Mouse (Mus musculus) kidney, postnatal 0 days (tissue): ENCODE results near the gene Copg2. TPM values are rescaled to one million over a fixed set of nuclear protein-coding genes. Genes with fewer than 3 reads are reported as not detected.
A peak's percentile ranks its signal among the peaks of the same experiment; 100 is the strongest.
"Not testable (repeated sequence)": the region's sequence is repeated elsewhere in the genome, so short reads cannot be mapped to it uniquely, and the experiment has no call there.

ENCODE experiments used
- ATAC-seq: fragments of 200-750 bp; cut with Nextera tagmentation; replicated peaks from 2 replicates; pipeline ENCODE4 v1.8.0; 2017; ENCODE audit warnings: low read depth, moderate number of reproducible peaks, moderate TSS enrichment, moderate library complexity; ENCODE audit not compliant: low FRiP score
- DNase-seq: peaks from one replicate; pipeline ENCODE4 v3.0.0-alpha.2; 2016; ENCODE audit warnings: low spot score
- H3K27ac ChIP-seq: fragments of 300-500 bp; sonication (generic); 2 replicates; pipeline ENCODE4 v1.5.1; 2014; ENCODE audit warnings: mild to moderate bottlenecking
- H3K27me3 ChIP-seq: fragments of 300-500 bp; sonication (generic); 2 replicates; pipeline ENCODE4 v1.6.1; 2014; ENCODE audit warnings: low read length, mixed read lengths; ENCODE audit not compliant: insufficient read depth
- H3K36me3 ChIP-seq: fragments of 300-500 bp; sonication (generic); 2 replicates; pipeline ENCODE4 v1.6.1; 2014; ENCODE audit warnings: low read length, mixed read lengths; ENCODE audit not compliant: insufficient read depth
- H3K4me1 ChIP-seq: fragments of 300-500 bp; sonication (generic); replicated peaks from 2 replicates; pipeline ENCODE4 v1.6.1; 2014; ENCODE audit warnings: antibody characterized with exemption, low read length, mixed read lengths; ENCODE audit not compliant: insufficient read depth
- H3K4me2 ChIP-seq: fragments of 300-500 bp; sonication (generic); 2 replicates; pipeline ENCODE4 v1.6.1; 2014; ENCODE audit warnings: mild to moderate bottlenecking, low read length, moderate library complexity, mixed read lengths
- H3K4me3 ChIP-seq: fragments of 300-500 bp; sonication (generic); replicated peaks from 2 replicates; pipeline ENCODE4 v1.5.1; 2014; ENCODE audit warnings: low read depth, low read length
- H3K9ac ChIP-seq: fragments of 300-500 bp; sonication (generic); 2 replicates; pipeline ENCODE4 v1.6.1; 2014; ENCODE audit warnings: low read depth, low read length
- H3K9me3 ChIP-seq: fragments of 300-500 bp; sonication (generic); replicated peaks from 2 replicates; pipeline ENCODE4 v1.6.1; 2016; ENCODE audit warnings: low read length, inconsistent platforms, mixed read lengths
- CTCF ChIP-seq: IDR thresholded peaks from 2 replicates; pipeline ENCODE4 v1.5.1; 2016; ENCODE audit warnings: antibody characterized with exemption, low read depth, mild to moderate bottlenecking, moderate library complexity
- WGBS: fragments of 180-500 bp; shearing (Covaris S2); extraction: QIAGEN DNeasy Blood & Tissue Kit; methylation state at CpG from one replicate; pipeline ENCODE4 v1.1.7; 2014; 5-methylcytosine and 5-hydroxymethylcytosine counted together
- polyA plus RNA-seq: library from polyadenylated mRNA; unstranded; fragments of >200 nt; fragmentation: Nextera tagmentation; extraction: Ambion mirVana; gene quantifications from 2 replicates; pipeline ENCODE4 v1.2.1, GENCODE M21; 2015

Gene Copg2
- polyA plus RNA-seq, 1 experiment from 2014 or later, result 19.9 TPM

GRCm38 (mm10) chr6:30855205-30855604 lies 41.4 kb downstream of the Copg2 start:
- no peak for ATAC-seq

DNA sequence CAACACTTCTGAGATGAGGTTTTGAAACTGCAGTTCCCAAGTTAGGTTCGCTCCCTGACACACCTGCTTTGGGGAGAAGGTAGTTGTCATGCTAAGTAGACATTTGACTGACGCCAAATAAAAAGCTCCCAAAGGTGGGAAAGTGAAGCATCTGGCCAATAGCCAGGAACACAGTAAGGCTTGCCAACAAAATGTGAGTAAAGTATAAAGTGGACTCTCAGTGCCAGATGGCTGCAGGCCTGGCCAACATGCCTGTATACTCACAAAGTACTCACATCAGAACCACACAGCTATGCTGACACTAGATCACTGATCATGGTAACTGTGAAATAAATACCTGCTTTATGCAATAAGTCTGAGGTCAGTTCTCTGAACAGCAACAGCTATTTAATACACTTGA lies 46.8 kb downstream of the Copg2 start:
- Histone ChIP-seq H3K27ac (no peak overlapping the region), H3K9me3 (no peaks in the 10 kb centered on the region), H3K9ac (no peak overlapping the region), H3K4me3 (no peak overlapping the region), H3K27me3 (no peaks in the 10 kb centered on the region), H3K36me3 (0 out of 2 replicates have a peak, but pooled peaks cover 7% of the 10 kb centered on the region), H3K4me1 (no peaks in the 10 kb centered on the region), H3K4me2 (no peak overlapping the region)
- no peak for TF ChIP-seq CTCF
- DNase-seq (no peak), ATAC-seq (no peak)
- WGBS, result 77% methylated on average over 2 of the region's 2 CpGs

More at GRCm38 (mm10) chr6:30855205-30855604, 41.4 kb downstream of the Copg2 start:
- Histone ChIP-seq H3K4me3 (no peak overlapping the region), H3K9ac (no peak overlapping the region), H3K27me3 (no peaks in the 10 kb centered on the region), H3K36me3 (0 out of 2 replicates have a peak, but pooled peaks cover 3% of the 10 kb centered on the region), H3K4me2 (no peak overlapping the region), H3K27ac (no peak overlapping the region), H3K4me1 (no peaks in the 10 kb centered on the region), H3K9me3 (no peaks in the 10 kb centered on the region)
- DNase-seq, result no peak
- TF ChIP-seq CTCF, result no peak
- WGBS, result 88% methylated on average over 2 of the region's 2 CpGs

DNA sequence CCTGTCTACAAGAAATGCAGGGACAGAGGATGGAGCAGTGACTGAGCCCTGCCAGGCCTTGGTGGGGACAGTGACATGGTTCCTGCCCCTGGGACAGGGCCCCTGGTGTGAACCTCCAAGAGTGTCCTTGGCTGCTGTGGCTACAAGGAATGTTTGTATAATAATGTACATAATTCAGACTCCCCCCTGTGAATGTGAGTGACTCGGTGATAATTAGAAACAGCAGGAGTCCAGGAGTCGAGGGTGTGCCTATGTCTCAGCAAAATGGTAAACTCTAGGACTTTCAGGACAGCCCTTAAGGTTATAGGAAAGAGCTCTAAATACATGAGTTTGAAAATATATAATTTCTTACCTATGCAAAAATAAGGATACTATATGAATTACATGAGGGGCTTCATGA lies 64.4 kb downstream of the Copg2 start:
- no peak for ATAC-seq
- H3K9me3 ChIP-seq, result no peaks in the 10 kb centered on the region
- H3K4me2 ChIP-seq, result no peak overlapping the region
- H3K4me3 ChIP-seq, result no peak overlapping the region
- 69% methylated on average over 2 of the region's 2 CpGs for WGBS
- no peaks in the 10 kb centered on the region for H3K4me1 ChIP-seq
- TF ChIP-seq CTCF, result no peak
- no peaks in the 10 kb centered on the region for H3K36me3 ChIP-seq
- no peak for DNase-seq
- H3K27ac ChIP-seq, result no peak overlapping the region
- H3K9ac ChIP-seq, result no peak overlapping the region
- H3K27me3 ChIP-seq, result no peaks in the 10 kb centered on the region

DNA sequence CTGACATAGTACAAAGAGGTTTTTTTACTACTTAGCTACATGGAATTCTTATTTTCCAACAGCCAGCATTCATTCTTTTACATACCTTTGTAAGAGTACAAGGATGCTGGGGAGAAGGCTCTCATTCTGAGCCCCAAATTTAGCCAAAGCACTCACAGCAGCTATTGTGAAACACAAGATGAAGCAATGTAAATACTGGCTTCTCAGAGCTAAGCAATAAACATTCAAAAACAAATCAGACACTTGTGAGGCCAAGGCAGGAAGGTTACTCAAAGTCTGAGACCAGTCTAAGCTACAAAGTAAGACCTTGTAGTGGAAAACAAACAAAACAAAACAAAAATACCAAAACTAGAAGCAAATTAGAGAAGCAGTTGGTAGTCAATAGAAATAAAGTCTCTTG lies 83.0 kb downstream of the Copg2 start:
- TF ChIP-seq CTCF, result no peak
- no peak overlapping the region for H3K4me2 ChIP-seq
- 0 out of 2 replicates have a peak, but pooled peaks cover 17% of the 10 kb centered on the region for H3K36me3 ChIP-seq
- no peaks in the 10 kb centered on the region for H3K9me3 ChIP-seq
- ATAC-seq, result no peak
- H3K27ac ChIP-seq, result no peak overlapping the region
- no peak overlapping the region for H3K9ac ChIP-seq
- no peaks in the 10 kb centered on the region for H3K27me3 ChIP-seq
- no peak overlapping the region for H3K4me3 ChIP-seq
- no peaks in the 10 kb centered on the region for H3K4me1 ChIP-seq
- no peak for DNase-seq

- Histone ChIP-seq H3K9ac (no peak overlapping the region), H3K36me3 (peaks cover 19% of the 10 kb centered on the region), H3K9me3 (no peaks in the 10 kb centered on the region), H3K4me2 (no peak overlapping the region), H3K27me3 (no peaks in the 10 kb centered on the region), H3K4me1 (no peaks in the 10 kb centered on the region), H3K27ac (no peak overlapping the region), H3K4me3 (no peak overlapping the region)
- ATAC-seq (no peak), DNase-seq (no peak)
- 93% methylated on average over 5 of the region's 5 CpGs for WGBS
- TF ChIP-seq CTCF, result no peak
Observed at GRCm38 (mm10) chr6:30805053-30805752, 91.4 kb downstream of the Copg2 start.

GRCm38 (mm10) chr6:30804389-30805052 lies 92.1 kb downstream of the Copg2 start:
- not testable (repeated sequence) for H3K27me3 ChIP-seq, H3K4me2 ChIP-seq, H3K4me3 ChIP-seq, H3K27ac ChIP-seq, H3K4me1 ChIP-seq, H3K9me3 ChIP-seq, H3K9ac ChIP-seq
- peak; percentile 85 for ATAC-seq
- peak; percentile 27 for DNase-seq
- H3K36me3 ChIP-seq, result peaks cover 17% of the 10 kb centered on the region
- WGBS, result 78% methylated on average over 6 of the region's 6 CpGs

- not testable (repeated sequence) for H3K27me3 ChIP-seq
Observed at GRCm38 (mm10) chr6:30802915-30803314, 93.7 kb downstream of the Copg2 start.

More at GRCm38 (mm10) chr6:30802915-30803314, 93.7 kb downstream of the Copg2 start:
- not testable (repeated sequence) for H3K4me3 ChIP-seq, H3K4me1 ChIP-seq, H3K4me2 ChIP-seq, H3K9ac ChIP-seq, H3K27ac ChIP-seq, DNase-seq, H3K9me3 ChIP-seq
- peaks cover 14% of the 10 kb centered on the region for H3K36me3 ChIP-seq
- peak; percentile 71; the same call in 1 of the 2 replicates for ATAC-seq
- 90% methylated on average over 7 of the region's 7 CpGs for WGBS
